Mouse (Mus musculus) MN1 (cell line): Measurements from ENCODE around the gene Gsap.
"Not testable (repeated sequence)": the region's sequence is repeated elsewhere in the genome, so short reads cannot be mapped to it uniquely, and the experiment has no call there.

ENCODE experiments used
- DNase-seq: peaks from one replicate; pipeline ENCODE4 v3.0.0-alpha.2; 2016; ENCODE audit warnings: low spot score

Gsap gene

DNA sequence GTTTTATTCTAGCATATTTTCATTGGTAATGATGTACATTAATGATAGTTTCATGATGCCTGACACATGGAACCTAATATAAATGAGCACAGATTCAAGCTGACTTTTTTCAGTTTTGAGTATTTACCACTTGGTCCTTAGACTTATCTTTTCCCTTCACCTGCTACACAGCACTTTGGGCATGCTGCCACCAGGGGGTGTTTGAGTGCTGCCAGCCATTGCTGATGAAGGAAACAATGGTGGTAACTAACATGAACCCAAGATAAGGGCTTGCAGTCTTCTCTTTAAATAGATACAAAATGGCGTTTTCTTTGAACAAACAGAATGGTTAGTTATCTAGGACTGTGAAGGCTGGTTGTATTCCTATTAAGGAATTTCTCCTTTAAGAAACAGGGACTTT, 140.4 kb downstream of the Gsap start:
- peak; percentile 51 for DNase-seq

DNA sequence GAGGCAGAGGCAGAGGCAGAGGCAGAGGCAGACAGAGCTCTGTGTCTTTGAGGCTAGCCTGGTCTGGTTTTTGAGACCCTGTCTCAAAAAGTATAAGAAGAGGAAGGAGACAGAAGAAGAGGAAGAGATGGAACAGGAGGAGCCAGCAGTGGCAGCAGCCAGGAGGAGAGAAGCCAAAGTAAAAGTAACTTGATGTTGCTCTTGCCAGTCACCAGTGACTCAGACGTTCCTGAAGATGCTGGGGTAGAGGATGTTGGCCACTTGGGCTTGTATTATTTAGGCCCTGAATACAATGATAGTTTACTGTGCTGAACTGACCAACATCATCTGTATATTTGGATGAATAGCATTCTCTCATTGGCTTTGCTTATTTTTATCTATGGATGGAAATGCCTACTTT, 142.5 kb downstream of the Gsap start:
- no peak for DNase-seq

DNA sequence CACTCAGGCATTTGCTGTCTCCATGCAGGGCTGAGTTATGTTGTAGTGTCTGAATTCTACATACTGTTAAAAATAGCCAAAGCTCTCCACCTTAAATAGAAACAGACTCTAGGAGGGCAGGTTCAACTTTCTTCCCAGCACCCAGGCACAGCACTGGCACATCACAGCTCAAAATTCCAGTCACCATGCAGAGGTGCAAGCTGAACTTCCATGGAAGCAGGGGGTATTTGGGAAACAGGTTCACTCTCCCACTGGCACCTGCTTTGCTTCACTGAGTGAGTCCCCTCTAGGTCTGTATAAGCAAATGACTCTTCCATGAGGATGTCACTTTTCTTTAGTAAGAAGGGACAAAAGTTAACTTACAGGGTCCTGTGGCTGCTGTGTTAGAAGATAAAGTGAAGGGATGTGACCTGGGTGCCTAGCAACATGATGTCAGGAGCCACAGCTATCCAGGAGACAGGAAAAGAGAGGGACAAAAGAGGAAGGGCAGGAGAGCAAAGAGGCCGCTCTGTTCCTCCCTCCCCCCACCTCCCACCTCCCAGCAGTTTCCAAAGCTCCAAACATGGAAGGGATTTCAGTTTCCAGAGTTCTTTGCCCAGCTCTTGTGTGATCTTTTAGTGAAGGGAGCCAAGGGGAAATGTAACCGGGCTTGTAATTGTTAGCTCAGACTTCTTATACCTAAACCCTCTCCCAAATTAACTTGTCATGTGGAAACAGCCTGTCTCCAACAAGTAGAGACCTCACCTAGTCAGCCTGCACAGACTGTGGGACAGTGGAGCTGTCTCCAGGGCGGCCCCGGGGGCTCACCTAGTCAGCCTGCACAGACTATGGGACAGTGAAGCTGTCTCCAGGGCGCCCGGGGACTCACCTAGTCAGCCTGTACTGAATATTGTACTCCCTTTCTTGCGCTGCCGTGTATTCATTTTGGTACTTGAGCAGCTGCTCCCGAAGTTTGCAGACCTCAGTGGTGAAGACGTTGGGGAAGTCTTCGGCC, 143.9 kb downstream of the Gsap start:
- no peak for DNase-seq

DNA sequence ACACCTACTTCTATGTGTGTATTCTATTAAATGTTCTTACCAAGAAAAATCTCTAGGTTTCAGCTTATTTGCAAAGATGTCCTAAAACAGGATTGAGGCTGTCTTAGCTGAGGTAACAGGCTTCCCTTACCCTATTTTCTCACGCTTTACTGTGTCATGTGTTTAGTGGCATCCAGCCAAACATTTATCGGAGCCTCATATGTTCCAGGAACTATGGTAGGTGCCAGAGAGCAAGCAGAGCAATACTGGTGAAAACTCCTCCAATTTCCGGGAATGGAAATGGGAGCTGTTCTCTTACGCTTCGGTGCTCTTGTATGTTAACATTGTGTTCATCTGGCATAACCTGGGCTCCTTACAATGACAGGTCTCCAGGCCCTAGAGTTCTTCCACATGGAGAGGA, 145.6 kb downstream of the Gsap start:
- DNase-seq: no peak

DNA sequence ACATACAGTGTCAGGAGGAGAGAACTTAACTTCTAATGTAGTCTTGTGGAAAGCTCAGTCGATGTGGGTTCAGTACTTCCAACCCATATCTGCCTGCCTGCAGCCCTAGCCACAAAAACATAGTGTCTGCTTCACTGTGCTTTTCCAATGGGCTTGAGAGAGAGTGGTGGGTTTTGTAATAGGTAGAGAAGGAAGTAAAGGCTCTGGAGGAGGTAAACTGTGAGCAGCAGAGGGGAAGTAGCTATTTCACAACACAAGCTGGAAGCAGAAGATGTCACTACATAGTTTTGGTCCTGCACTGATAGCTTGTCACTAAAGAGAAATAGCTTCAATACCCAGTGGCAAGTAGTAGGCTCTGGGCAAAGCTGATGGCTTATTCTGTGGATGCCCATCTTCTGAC, 146.1 kb downstream of the Gsap start:
- DNase-seq: no peak

DNA sequence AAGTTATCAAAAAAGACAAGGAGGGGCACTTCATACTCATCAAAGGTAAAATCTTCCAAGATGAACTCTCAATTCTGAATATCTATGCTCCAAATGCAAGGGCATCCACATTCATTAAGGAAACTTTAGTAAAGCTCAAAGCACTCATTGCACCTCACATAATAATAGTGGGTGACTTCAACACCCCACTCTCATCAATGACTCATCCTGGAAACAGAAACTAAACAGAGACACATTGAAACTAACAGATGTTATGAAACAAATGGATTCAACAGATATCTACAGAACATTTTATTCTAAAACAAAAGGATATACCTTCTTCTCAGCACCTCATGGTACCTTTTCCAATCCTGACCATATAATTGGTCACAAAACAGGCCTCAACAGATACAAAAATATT, 156.2 kb downstream of the Gsap start:
- DNase-seq: not testable (repeated sequence)

DNA sequence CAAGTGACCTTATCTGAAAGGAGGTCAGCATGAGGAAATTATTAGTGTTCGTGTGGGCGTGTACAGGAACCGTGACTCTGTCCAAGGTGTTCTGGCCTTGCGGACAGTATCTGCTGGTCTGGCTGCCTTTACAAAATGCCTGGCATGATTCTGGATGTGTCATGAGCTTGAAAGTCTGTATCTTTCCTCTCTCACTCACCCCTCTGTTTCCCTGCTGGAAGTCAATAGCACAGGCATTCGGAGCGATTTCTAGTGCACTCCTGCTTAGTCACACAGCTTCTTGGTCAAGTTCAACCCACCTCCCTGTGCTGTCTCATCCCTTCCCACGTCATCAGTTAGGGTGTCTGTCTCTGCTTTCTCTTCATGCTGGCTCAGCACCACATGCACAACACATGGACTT, 162.3 kb downstream of the Gsap start:
- no peak for DNase-seq

DNA sequence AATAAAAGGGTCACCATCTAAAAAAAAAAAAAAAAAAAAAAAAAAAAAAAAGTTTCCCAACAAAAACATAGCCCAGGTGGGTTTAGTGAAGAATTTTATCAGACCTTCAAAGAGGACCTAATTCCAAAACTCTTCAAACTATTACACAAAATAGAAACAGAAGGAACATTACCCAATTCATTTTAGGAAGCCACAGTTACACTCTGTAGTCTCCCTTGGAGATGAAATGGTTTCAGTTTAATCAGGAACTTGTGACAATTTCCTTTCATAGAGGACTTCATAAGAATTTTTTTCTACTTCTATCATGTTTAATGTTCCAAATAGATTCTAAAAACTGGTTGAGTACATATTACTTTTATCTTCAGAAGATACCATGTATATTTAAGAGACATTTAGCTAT, 165.6 kb downstream of the Gsap start:
- DNase-seq: no peak

DNA sequence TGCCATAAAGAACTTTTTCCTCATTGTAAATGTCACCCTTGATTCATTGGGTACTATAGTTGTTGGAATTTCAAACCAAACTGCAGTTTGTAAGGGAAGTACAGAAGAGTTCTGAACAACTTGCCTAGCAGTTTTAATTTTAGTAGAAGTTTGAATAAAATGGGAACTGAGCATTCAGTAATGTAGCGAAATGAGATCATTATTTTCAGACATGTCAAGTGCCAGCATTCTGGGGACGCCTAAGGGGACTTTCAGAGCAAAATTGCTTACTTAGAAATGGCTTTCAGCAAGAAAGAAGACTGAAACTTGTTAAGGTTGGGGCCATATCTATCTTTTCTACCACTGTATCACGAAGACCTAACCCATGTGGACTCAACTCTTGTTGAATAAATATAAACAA, 172.6 kb downstream of the Gsap start:
- DNase-seq: no peak

DNA sequence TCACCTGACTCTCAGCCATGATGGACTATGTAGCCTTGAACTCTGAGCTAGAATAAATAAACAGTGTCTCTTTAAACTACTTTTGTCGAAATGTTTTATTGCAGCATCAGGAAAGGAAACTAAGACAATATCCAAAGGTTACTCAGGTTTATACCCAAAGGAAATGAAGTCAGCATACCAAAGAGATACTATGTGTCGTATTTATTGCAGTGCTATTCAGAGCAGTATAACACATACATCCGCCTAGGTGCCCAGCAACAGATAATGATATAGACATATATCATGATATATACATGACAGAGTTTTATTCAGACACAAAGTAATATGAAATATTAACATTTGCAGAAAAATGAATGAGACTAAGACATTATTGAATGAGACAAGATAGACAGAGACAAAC, 177.3 kb downstream of the Gsap start:
- no peak for DNase-seq
